Mouse (Mus musculus): ENCODE measurements around the gene Dbi. TPM values are rescaled to one million over a fixed set of nuclear protein-coding genes. Genes with fewer than 3 reads are reported as not detected.

The Dbi gene
- polyA plus RNA-seq, 1 experiment: 468 TPM

DNA sequence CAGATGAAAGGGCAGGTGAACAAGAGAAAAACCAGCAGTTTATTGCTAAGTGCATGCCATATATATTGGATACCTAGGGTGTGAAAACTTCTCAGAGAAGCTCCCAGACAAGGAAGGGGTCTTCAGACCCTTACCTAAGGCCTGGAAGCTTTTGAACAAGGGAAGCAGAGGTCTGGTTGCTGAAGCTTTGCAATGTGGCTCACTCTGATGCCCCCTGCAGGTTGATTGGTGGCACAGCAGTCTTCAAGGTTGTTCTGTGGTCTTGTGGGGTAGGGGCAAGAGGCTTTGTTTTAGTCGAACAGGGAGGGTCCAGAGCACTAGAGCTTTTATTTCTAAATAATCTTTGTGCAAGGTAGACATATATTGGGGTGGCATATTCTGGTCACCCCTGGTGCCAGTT, 34.4 kb upstream of the Dbi start:
- Histone ChIP-seq H3K27ac (ENCODE audit: insufficient read depth, low read depth, low read length) (no peak overlapping the region), H3K4me1 (ENCODE audit: control insufficient read depth, insufficient read depth, insufficient read length, low read length) (no peaks in the 10 kb centered on the region), H3K36me3 (ENCODE audit: control insufficient read depth, insufficient read depth, low read length) (no peaks in the 10 kb centered on the region), H3K27me3 (ENCODE audit: control insufficient read depth, insufficient read depth, low read length) (no peaks in the 10 kb centered on the region), H3K4me3 (ENCODE audit: low read depth, low read length) (no peak overlapping the region)
- no peak for TF ChIP-seq POLR2A (IDR thresholded peaks at IDR 0.05; ENCODE audit: low read depth, low read length)
- TF ChIP-seq CTCF (IDR thresholded peaks at IDR 0.05; ENCODE audit: extremely low read depth, insufficient read length, insufficient replicate concordance, low read depth, low read length): peak; percentile 80; the same call in 1 of the 2 replicates
- 9% methylated on average over 1 of the region's 1 CpGs for WGBS

DNA sequence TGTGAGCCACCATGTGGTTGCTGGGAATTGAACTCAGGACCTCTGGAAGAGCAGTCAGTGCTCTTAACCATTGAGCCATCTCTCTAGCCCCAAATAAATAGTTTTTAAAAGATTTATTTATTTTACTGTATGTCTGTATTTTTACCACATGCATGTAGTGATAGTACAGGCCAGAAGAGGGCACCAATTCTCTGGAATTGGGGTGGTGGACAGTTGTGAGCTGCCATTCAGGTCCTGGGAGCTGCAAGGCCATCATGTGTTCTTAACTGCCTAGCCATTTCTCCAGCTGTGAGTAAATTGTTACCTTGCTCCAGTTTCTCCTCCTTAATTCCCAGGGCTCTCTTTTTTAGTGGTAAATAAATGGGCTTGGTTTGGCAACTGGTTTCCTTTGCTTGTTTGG, 33.4 kb upstream of the Dbi start:
- H3K27me3 ChIP-seq (ENCODE audit: control insufficient read depth, insufficient read depth, low read length): no peaks in the 10 kb centered on the region
- no peak overlapping the region for H3K4me3 ChIP-seq (ENCODE audit: low read depth, low read length)
- H3K36me3 ChIP-seq (ENCODE audit: control insufficient read depth, insufficient read depth, low read length): no peaks in the 10 kb centered on the region
- no peak overlapping the region for H3K27ac ChIP-seq (ENCODE audit: insufficient read depth, low read depth, low read length)
- TF ChIP-seq POLR2A (IDR thresholded peaks at IDR 0.05; ENCODE audit: low read depth, low read length): no peak
- TF ChIP-seq CTCF (IDR thresholded peaks at IDR 0.05; ENCODE audit: extremely low read depth, insufficient read length, insufficient replicate concordance, low read depth, low read length): peak; percentile 64; the same call in 1 of the 2 replicates
- no peaks in the 10 kb centered on the region for H3K4me1 ChIP-seq (ENCODE audit: control insufficient read depth, insufficient read depth, insufficient read length, low read length)

DNA sequence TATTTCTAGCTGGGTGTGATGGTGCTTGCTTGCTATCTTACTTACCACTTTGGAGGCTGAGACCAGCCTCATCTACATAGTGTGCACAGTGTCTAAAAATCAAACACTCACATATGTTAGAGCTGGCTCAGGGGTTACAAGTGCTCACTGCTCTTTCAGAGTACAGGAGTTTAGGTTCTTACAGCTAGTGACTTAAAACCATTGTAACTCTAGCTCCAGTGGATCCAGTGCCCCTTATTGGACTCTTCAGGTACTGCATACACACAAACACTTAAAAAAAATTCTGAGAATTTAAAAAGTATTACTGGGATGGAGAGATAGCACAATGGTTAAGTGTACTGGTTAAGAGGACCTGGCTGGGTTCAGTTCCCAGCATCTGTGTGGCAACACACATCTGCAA, 26.1 kb upstream of the Dbi start:
- Histone ChIP-seq H3K27ac (ENCODE audit: insufficient read depth, low read depth, low read length) (no peak overlapping the region), H3K36me3 (ENCODE audit: control insufficient read depth, insufficient read depth, low read length) (no peaks in the 10 kb centered on the region), H3K4me3 (ENCODE audit: low read depth, low read length) (no peak overlapping the region), H3K4me1 (ENCODE audit: control insufficient read depth, insufficient read depth, insufficient read length, low read length) (peaks cover 2% of the 10 kb centered on the region; the same call in 1 of the 2 replicates), H3K27me3 (ENCODE audit: control insufficient read depth, insufficient read depth, low read length) (no peaks in the 10 kb centered on the region)
- TF ChIP-seq POLR2A (IDR thresholded peaks at IDR 0.05; ENCODE audit: low read depth, low read length) (no peak), CTCF (IDR thresholded peaks at IDR 0.05; ENCODE audit: extremely low read depth, insufficient read length, insufficient replicate concordance, low read depth, low read length) (no peak)

DNA sequence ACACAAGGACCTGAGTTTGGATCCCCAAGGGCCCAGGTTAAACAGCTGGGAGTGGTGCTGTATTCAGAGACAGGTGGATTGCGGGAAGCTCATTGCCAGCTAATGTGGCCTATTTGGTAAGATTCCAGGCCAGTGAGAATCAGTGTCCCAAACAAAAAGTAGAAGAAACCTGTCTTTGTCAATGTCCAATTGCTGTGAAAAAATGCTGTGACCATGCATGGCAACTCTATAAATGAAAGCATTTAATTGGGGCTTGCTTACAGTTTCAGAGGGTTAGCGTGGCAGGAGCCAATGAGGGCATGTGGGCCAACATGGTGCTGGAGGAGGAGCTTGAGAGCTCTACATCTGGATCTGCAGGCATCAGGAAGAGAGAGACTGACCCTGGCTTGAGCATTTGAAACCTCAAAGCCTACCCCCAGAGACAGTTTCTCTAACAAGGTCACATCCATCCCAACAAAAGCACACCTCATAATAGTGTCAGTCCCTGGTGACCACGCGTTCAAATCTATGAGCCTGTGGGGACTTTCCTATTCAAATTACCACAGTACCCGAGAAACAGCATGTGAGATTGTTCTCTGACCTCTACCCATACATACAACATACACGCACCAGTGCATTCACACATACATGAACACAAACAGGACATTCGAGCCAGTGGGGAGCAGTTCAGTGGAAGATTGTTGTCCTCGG, 24.8 kb upstream of the Dbi start:
- Histone ChIP-seq H3K4me1 (ENCODE audit: control insufficient read depth, insufficient read depth, insufficient read length, low read length) (peaks cover 2% of the 10 kb centered on the region; the same call in 1 of the 2 replicates), H3K27me3 (ENCODE audit: control insufficient read depth, insufficient read depth, low read length) (no peaks in the 10 kb centered on the region), H3K36me3 (ENCODE audit: control insufficient read depth, insufficient read depth, low read length) (no peaks in the 10 kb centered on the region), H3K4me3 (ENCODE audit: low read depth, low read length) (no peak overlapping the region), H3K27ac (ENCODE audit: insufficient read depth, low read depth, low read length) (no peak overlapping the region)
- 91% methylated on average over 8 of the region's 8 CpGs for WGBS
- no peak for TF ChIP-seq POLR2A (IDR thresholded peaks at IDR 0.05; ENCODE audit: low read depth, low read length)
- TF ChIP-seq CTCF (IDR thresholded peaks at IDR 0.05; ENCODE audit: extremely low read depth, insufficient read length, insufficient replicate concordance, low read depth, low read length): no peak

DNA sequence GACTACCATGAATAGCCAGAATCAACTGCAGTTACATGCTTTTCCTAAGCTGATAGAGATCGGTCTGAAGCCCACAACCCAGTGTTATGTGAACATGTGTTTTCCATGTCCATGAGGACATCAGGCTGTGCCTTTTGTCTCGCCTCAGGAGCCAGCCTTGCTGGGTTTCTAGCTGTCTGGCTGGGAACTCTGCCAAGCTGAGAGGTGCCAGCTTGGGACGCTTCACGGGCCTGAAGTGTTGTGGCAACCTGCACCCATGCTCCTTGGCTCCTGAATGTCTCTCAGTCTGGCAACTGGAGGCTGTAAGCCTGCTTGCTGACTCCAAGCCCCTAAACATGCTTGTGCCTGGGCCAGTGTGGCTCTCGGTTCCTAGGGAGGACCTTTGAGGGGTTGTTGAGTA, 21.7 kb upstream of the Dbi start:
- H3K4me3 ChIP-seq (ENCODE audit: low read depth, low read length): no peak overlapping the region
- H3K36me3 ChIP-seq (ENCODE audit: control insufficient read depth, insufficient read depth, low read length): no peaks in the 10 kb centered on the region
- H3K4me1 ChIP-seq (ENCODE audit: control insufficient read depth, insufficient read depth, insufficient read length, low read length): peaks cover 6% of the 10 kb centered on the region; the same call in 1 of the 2 replicates
- no peak overlapping the region for H3K27ac ChIP-seq (ENCODE audit: insufficient read depth, low read depth, low read length)
- WGBS: 49% methylated on average over 5 of the region's 5 CpGs
- no peaks in the 10 kb centered on the region for H3K27me3 ChIP-seq (ENCODE audit: control insufficient read depth, insufficient read depth, low read length)
- TF ChIP-seq POLR2A (IDR thresholded peaks at IDR 0.05; ENCODE audit: low read depth, low read length) (no peak), CTCF (IDR thresholded peaks at IDR 0.05; ENCODE audit: extremely low read depth, insufficient read length, insufficient replicate concordance, low read depth, low read length) (no peak)

DNA sequence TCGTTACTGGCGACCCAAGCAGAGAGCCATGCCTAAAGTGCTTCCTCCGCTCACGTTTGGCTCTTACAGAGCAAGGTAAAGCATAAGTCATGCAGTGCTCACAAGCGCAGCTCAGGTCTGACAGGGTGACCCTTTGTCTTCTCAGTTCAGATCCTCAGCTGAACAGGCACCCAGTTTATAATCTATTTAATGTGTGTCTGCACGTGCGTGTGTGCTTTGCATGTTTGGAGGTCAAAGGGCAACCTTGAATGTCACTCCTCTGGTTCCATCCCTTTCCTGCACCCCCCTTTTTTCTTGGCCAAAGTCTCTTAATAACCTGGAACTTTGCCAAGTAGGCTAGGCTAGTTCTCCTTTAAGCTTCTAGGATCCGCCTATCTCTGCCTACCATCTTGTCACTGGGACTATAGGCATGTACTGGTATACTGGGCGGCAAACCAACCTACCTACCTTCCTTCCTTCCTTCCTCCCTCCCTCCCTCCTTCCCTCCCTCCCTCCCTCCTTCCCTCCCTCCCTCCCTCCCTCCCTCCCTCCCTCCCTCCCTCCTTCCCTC, 19.3 kb upstream of the Dbi start:
- no peaks in the 10 kb centered on the region for H3K36me3 ChIP-seq (ENCODE audit: control insufficient read depth, insufficient read depth, low read length)
- TF ChIP-seq POLR2A (IDR thresholded peaks at IDR 0.05; ENCODE audit: low read depth, low read length) (no peak), CTCF (IDR thresholded peaks at IDR 0.05; ENCODE audit: extremely low read depth, insufficient read length, insufficient replicate concordance, low read depth, low read length) (no peak)
- no peak overlapping the region for H3K4me3 ChIP-seq (ENCODE audit: low read depth, low read length)
- peaks cover 14% of the 10 kb centered on the region; the same call in 1 of the 2 replicates for H3K4me1 ChIP-seq (ENCODE audit: control insufficient read depth, insufficient read depth, insufficient read length, low read length)
- no peaks in the 10 kb centered on the region for H3K27me3 ChIP-seq (ENCODE audit: control insufficient read depth, insufficient read depth, low read length)
- WGBS: 35% methylated on average over 9 of the region's 9 CpGs
- peak overlapping the region; percentile 43; the same call in 1 of the 2 replicates for H3K27ac ChIP-seq (ENCODE audit: insufficient read depth, low read depth, low read length)

DNA sequence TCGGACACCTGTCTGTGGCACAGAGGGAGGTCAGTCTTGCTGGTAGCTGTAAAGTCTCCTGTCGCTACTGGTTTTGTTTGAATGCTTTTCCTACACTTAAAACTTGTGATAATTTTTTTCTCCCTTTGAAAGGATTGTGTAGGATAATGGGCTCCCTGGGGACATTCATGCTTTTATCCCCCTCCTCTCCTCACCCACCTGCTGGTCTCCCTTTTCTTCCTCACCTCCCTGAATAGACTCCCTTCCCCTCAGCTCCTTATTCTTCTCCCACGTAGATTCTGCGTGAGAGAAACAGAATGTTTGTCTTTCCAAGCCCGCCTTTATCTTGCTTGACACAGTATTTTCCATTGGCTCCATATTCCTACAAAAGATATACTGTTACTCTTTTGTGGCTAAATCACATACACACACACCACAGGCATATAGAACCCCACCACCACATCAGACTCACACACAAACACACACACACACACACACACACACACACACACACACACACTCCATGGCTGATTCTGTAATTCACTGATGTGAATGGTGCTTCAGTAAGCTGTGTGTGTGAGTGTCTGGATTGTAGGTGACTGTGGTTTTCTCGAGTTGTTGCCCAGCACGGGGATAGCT, 18.2 kb upstream of the Dbi start:
- no peak overlapping the region for H3K4me3 ChIP-seq (ENCODE audit: low read depth, low read length)
- no peak for TF ChIP-seq CTCF (IDR thresholded peaks at IDR 0.05; ENCODE audit: extremely low read depth, insufficient read length, insufficient replicate concordance, low read depth, low read length)
- TF ChIP-seq POLR2A (IDR thresholded peaks at IDR 0.05; ENCODE audit: low read depth, low read length): no peak
- no peak overlapping the region for H3K27ac ChIP-seq (ENCODE audit: insufficient read depth, low read depth, low read length)
- WGBS: 69% methylated on average over 7 of the region's 7 CpGs
- H3K4me1 ChIP-seq (ENCODE audit: control insufficient read depth, insufficient read depth, insufficient read length, low read length): peaks cover 14% of the 10 kb centered on the region; the same call in 1 of the 2 replicates
- H3K27me3 ChIP-seq (ENCODE audit: control insufficient read depth, insufficient read depth, low read length): no peaks in the 10 kb centered on the region
- H3K36me3 ChIP-seq (ENCODE audit: control insufficient read depth, insufficient read depth, low read length): no peaks in the 10 kb centered on the region

Data from small intestine, adult 2 months (tissue).